Mouse (Mus musculus) embryo, embryonic 10.5 days (tissue): ENCODE measurements around the gene Lpcat1.
A peak's percentile ranks its signal among the peaks of the same experiment; 100 is the strongest.

Source experiments
- DNase-seq: peaks from one replicate; pipeline ENCODE4 v3.0.0-alpha.2; 2015; ENCODE audit warnings: low spot score

Lpcat1 gene

DNA sequence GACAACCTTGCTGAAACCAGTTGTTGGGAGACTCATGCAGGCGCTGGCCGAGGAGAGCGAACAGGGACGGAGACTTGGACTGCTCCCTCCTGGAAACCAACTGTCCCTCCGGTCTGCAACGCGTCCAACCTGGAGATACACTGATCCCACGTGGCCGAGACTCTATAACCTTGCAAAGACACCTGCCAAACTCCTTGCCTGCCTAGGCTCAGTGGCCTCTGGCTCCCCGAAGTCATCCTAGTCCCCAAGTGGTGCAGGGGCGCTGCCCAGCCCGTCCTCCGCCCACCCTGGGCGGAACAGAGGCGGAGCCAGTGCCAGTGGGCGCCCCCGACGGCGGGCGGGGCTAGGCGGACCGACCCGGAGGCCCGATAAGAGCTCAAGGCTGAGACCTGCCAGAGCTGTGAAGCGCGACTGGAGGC is 69.4 kb downstream of the Lpcat1 start, which contains the start of gene Slc6a3:
Gene Slc6a3 (plus strand): TSS at position 345 of the 419 bp plus-strand sequence.
- peak; percentile 54 for DNase-seq

DNA sequence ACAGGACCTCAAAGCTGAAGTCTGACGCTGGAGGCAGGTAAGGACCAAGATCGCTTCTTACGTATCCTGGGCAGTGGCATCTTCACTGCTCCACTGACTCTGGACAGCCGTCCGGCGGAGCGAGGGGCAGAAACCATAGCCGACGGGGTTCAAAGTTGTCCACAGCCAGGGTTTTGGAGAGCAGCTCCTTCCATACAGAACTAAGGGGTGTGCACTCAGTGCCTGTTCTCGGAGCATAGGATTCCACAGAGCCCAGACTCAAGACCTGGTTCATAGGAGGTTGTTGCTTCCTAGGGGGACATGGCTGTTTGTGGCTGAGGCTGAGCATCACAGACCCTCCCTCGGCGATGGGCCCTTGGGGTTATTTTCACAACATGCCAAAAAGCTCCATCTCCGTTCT is 69.8 kb downstream of the Lpcat1 start:
- no peak for DNase-seq

DNA sequence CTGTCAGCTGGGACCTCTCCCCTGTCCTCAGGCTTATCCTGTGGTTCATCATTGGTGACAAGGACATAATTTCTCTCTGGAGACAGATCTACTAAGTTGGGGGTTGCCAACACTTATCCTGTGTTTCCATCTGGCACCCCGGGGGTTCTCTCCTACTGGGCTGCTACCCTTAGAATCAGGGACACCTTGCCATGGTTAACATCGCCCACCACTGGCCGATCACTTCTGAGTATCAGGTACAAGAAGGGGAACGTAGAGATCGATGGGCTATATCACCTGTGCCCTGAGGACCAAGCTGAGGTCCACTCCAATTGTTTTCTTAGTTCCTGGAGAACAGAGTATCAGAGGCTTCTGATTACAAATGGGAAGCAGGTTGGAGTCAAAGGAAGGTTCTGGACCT is 97.2 kb downstream of the Lpcat1 start:
- no peak for DNase-seq
